Mouse (Mus musculus): ENCODE data around the gene Rsl24d1. TPM values are rescaled to one million over a fixed set of nuclear protein-coding genes. Genes with fewer than 3 reads are reported as not detected.

Rsl24d1 gene
- polyA plus RNA-seq, 1 experiment from 2014 or later = 121 TPM

DNA sequence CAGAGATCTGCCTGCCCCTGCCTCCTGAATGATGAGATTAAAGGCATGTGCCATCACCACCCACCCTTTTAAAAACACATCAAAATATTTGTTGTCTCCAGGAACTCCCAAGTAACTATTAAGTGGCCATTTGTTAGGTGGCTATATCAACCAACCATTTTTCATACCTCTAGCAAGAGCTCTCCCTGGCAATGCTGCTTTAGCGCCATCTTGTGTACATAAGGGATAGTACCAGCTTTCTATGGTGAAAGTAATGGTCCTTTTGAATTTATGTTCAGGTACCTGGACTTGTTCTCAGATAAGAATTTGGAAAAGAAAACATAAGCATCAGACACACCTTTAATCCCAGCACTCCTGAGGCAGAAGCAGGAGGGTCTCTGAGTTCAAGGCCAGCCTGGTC, 21.5 kb upstream of the Rsl24d1 start:
- Histone ChIP-seq H3K36me3 (ENCODE audit: control insufficient read depth, insufficient read depth, low read length) (no peaks in the 10 kb centered on the region), H3K9me3 (ENCODE audit: control insufficient read depth, low read length) (no peaks in the 10 kb centered on the region), H3K27me3 (ENCODE audit: control insufficient read depth, insufficient read depth, low read length) (no peaks in the 10 kb centered on the region), H3K9ac (replicated peaks; ENCODE audit: low read length) (no peak overlapping the region), H3K4me1 (ENCODE audit: control insufficient read depth, insufficient read depth, low read length) (no peaks in the 10 kb centered on the region), H3K4me3 (replicated peaks; ENCODE audit: low read depth, low read length) (no peak overlapping the region), H3K27ac (replicated peaks; ENCODE audit: low read depth, low read length) (no peak overlapping the region), H3K4me2 (ENCODE audit: low read length) (no peak overlapping the region)
- DNase-seq (peak; percentile 87), ATAC-seq (ENCODE audit: low FRiP score, low TSS enrichment) (no peak)
- 0% methylated on average over 1 of the region's 1 CpGs for WGBS

- H3K27me3 ChIP-seq (ENCODE audit: control insufficient read depth, insufficient read depth, low read length) = no peaks in the 10 kb centered on the region
- WGBS = 45% methylated on average over 17 of the region's 17 CpGs
- H3K9me3 ChIP-seq (ENCODE audit: control insufficient read depth, low read length) = no peaks in the 10 kb centered on the region
- ATAC-seq (ENCODE audit: low FRiP score, low TSS enrichment) = peak; percentile 48; the same call in 1 of the 2 replicates
- no peaks in the 10 kb centered on the region for H3K36me3 ChIP-seq (ENCODE audit: control insufficient read depth, insufficient read depth, low read length)
- no peak overlapping the region for H3K27ac ChIP-seq (replicated peaks; ENCODE audit: low read depth, low read length)
- H3K4me3 ChIP-seq (replicated peaks; ENCODE audit: low read depth, low read length) = no peak overlapping the region
- no peaks in the 10 kb centered on the region for H3K4me1 ChIP-seq (ENCODE audit: control insufficient read depth, insufficient read depth, low read length)
- peak; percentile 75 for DNase-seq
- peak overlapping the region; percentile 22; the same call in 1 of the 2 replicates for H3K4me2 ChIP-seq (ENCODE audit: low read length)
- H3K9ac ChIP-seq (replicated peaks; ENCODE audit: low read length) = no peak overlapping the region
These were observed 18.6 kb upstream of the Rsl24d1 start for GRCm38 (mm10) chr9:73094580-73094979.

GRCm38 (mm10) chr9:73097898-73098297, 15.3 kb upstream of the Rsl24d1 start:
- no peak for ATAC-seq (ENCODE audit: low FRiP score, low TSS enrichment)
- DNase-seq = no peak
- H3K4me1 ChIP-seq (ENCODE audit: control insufficient read depth, insufficient read depth, low read length) = no peaks in the 10 kb centered on the region
- H3K4me2 ChIP-seq (ENCODE audit: low read length) = no peak overlapping the region
- H3K9ac ChIP-seq (replicated peaks; ENCODE audit: low read length) = no peak overlapping the region
- H3K36me3 ChIP-seq (ENCODE audit: control insufficient read depth, insufficient read depth, low read length) = no peaks in the 10 kb centered on the region
- H3K27me3 ChIP-seq (ENCODE audit: control insufficient read depth, insufficient read depth, low read length) = peaks cover 11% of the 10 kb centered on the region; the same call in 1 of the 2 replicates
- WGBS = 80% methylated on average over 2 of the region's 2 CpGs
- no peak overlapping the region for H3K4me3 ChIP-seq (replicated peaks; ENCODE audit: low read depth, low read length)
- no peaks in the 10 kb centered on the region for H3K9me3 ChIP-seq (ENCODE audit: control insufficient read depth, low read length)
- H3K27ac ChIP-seq (replicated peaks; ENCODE audit: low read depth, low read length) = no peak overlapping the region

DNA sequence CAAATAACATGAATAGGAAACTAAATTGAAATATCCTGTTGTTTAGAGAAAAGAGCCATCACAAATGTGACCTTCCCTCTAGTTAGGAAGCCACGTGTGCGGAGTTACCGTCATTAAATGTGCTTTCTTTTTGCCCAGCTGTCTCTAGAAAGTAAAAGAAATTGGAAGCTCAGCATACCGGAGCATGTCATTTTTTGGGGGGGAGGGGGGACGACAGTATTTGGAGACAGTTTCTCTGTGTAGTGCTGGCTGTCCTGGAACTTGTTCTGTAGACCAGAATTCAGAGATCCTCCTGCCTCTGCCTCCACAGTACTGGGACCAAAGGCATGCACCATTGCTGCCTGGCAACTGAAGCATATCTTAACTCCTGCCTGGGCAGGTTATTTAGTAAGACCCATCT, 11.7 kb upstream of the Rsl24d1 start, which contains the start of gene Khdc3:
TSS of gene Khdc3 (plus strand) at position 301 of the 400 bp plus-strand sequence.
- Histone ChIP-seq H3K9me3 (ENCODE audit: control insufficient read depth, low read length) (no peaks in the 10 kb centered on the region), H3K4me2 (ENCODE audit: low read length) (no peak within 1 kb of the TSS), H3K36me3 (ENCODE audit: control insufficient read depth, insufficient read depth, low read length) (no peaks in the 10 kb centered on the region), H3K4me1 (ENCODE audit: control insufficient read depth, insufficient read depth, low read length) (peaks cover 5% of the 10 kb centered on the region; the same call in 1 of the 2 replicates), H3K27ac (replicated peaks; ENCODE audit: low read depth, low read length) (no peak within 1 kb of the TSS), H3K27me3 (ENCODE audit: control insufficient read depth, insufficient read depth, low read length) (peaks cover 12% of the 10 kb centered on the region; the same call in 1 of the 2 replicates), H3K4me3 (replicated peaks; ENCODE audit: low read depth, low read length) (no peak within 1 kb of the TSS), H3K9ac (replicated peaks; ENCODE audit: low read length) (no peak within 1 kb of the TSS)
- no peak for DNase-seq
- WGBS = 86% methylated on average over 5 of the region's 5 CpGs
- ATAC-seq (ENCODE audit: low FRiP score, low TSS enrichment) = no peak

DNA sequence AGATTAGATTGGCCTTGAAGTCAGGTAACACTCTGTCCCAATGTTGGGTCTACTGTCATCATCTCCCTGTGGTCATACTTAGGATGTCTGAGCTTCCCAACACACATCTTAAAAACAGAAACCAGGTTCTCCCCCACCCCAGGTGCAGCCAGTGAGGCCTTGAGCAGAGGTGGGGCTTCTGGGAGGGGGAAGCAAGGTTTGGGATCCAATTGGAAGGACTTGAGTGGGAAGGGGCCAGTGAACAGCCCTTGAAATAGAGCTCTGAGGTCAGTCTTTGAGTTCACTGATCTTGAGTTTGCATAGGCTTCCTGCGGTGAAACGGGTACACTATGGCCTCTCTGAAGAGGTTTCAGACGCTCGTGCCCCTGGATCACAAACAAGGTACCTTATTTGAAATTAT, 11.0 kb upstream of the Rsl24d1 start, which contains the start of gene Gm20509:
TSS of gene Gm20509 (plus strand) at position 290 of the 400 bp plus-strand sequence.
- no peaks in the 10 kb centered on the region for H3K9me3 ChIP-seq (ENCODE audit: control insufficient read depth, low read length)
- H3K27ac ChIP-seq (replicated peaks; ENCODE audit: low read depth, low read length) = no peak within 1 kb of the TSS
- no peaks in the 10 kb centered on the region for H3K36me3 ChIP-seq (ENCODE audit: control insufficient read depth, insufficient read depth, low read length)
- peak within 1 kb of the TSS; percentile 77 for H3K4me2 ChIP-seq (ENCODE audit: low read length)
- no peak for DNase-seq
- WGBS = 92% methylated on average over 4 of the region's 4 CpGs
- H3K4me3 ChIP-seq (replicated peaks; ENCODE audit: low read depth, low read length) = peak within 1 kb of the TSS; percentile 43
- peak within 1 kb of the TSS; percentile 52 for H3K9ac ChIP-seq (replicated peaks; ENCODE audit: low read length)
- no peak for ATAC-seq (ENCODE audit: low FRiP score, low TSS enrichment)
- H3K4me1 ChIP-seq (ENCODE audit: control insufficient read depth, insufficient read depth, low read length) = peaks cover 5% of the 10 kb centered on the region; the same call in 1 of the 2 replicates
- peaks cover 12% of the 10 kb centered on the region; the same call in 1 of the 2 replicates for H3K27me3 ChIP-seq (ENCODE audit: control insufficient read depth, insufficient read depth, low read length)

- WGBS = 5% methylated on average over 60 of the region's 60 CpGs
- no peaks in the 10 kb centered on the region for H3K36me3 ChIP-seq (ENCODE audit: control insufficient read depth, insufficient read depth, low read length)
- peak; percentile 20; the same call in 1 of the 2 replicates for ATAC-seq (ENCODE audit: low FRiP score, low TSS enrichment)
These were observed 9.9 kb upstream of the Rsl24d1 start for GRCm38 (mm10) chr9:73103159-73103879.

DNA sequence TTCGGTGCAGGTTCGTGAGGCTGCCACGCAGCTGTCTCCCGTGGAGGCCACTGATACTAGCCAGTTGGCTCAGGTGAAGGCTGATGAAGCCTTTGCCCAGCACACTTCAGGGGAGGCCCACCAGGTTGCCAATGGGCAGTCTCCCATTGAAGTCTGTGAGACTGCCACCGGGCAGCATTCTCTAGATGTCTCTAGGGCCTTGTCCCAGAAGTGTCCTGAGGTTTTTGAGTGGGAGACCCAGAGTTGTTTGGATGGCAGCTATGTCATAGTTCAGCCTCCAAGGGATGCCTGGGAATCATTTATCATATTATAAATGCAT, 9.4 kb upstream of the Rsl24d1 start:
- Histone ChIP-seq H3K4me1 (ENCODE audit: control insufficient read depth, insufficient read depth, low read length) (peaks cover 5% of the 10 kb centered on the region; the same call in 1 of the 2 replicates), H3K36me3 (ENCODE audit: control insufficient read depth, insufficient read depth, low read length) (no peaks in the 10 kb centered on the region), H3K9me3 (ENCODE audit: control insufficient read depth, low read length) (no peaks in the 10 kb centered on the region), H3K27me3 (ENCODE audit: control insufficient read depth, insufficient read depth, low read length) (peaks cover 12% of the 10 kb centered on the region; the same call in 1 of the 2 replicates), H3K4me2 (ENCODE audit: low read length) (peak overlapping the region; percentile 77), H3K4me3 (replicated peaks; ENCODE audit: low read depth, low read length) (peak overlapping the region; percentile 43), H3K27ac (replicated peaks; ENCODE audit: low read depth, low read length) (no peak overlapping the region), H3K9ac (replicated peaks; ENCODE audit: low read length) (peak overlapping the region; percentile 52)
- no peak for DNase-seq
- ATAC-seq (ENCODE audit: low FRiP score, low TSS enrichment) = no peak
- 41% methylated on average over 5 of the region's 5 CpGs for WGBS

More at GRCm38 (mm10) chr9:73103159-73103879, 9.9 kb upstream of the Rsl24d1 start:
- H3K9ac ChIP-seq (replicated peaks; ENCODE audit: low read length) = peak overlapping the region; percentile 52
- H3K27ac ChIP-seq (replicated peaks; ENCODE audit: low read depth, low read length) = no peak overlapping the region
- peak overlapping the region; percentile 77 for H3K4me2 ChIP-seq (ENCODE audit: low read length)
- no peaks in the 10 kb centered on the region for H3K9me3 ChIP-seq (ENCODE audit: control insufficient read depth, low read length)
- peaks cover 12% of the 10 kb centered on the region; the same call in 1 of the 2 replicates for H3K27me3 ChIP-seq (ENCODE audit: control insufficient read depth, insufficient read depth, low read length)
- peak overlapping the region; percentile 43 for H3K4me3 ChIP-seq (replicated peaks; ENCODE audit: low read depth, low read length)
- peak; percentile 50 for DNase-seq
- peaks cover 5% of the 10 kb centered on the region; the same call in 1 of the 2 replicates for H3K4me1 ChIP-seq (ENCODE audit: control insufficient read depth, insufficient read depth, low read length)

- Histone ChIP-seq H3K9me3 (ENCODE audit: control insufficient read depth, low read length) (no peaks in the 10 kb centered on the region), H3K27me3 (ENCODE audit: control insufficient read depth, insufficient read depth, low read length) (peaks cover 12% of the 10 kb centered on the region; the same call in 1 of the 2 replicates)
These were observed 8.1 kb upstream of the Rsl24d1 start for GRCm38 (mm10) chr9:73105141-73105540.

More at GRCm38 (mm10) chr9:73105141-73105540, 8.1 kb upstream of the Rsl24d1 start:
- no peak for DNase-seq
- H3K4me3 ChIP-seq (replicated peaks; ENCODE audit: low read depth, low read length) = no peak overlapping the region
- no peaks in the 10 kb centered on the region for H3K36me3 ChIP-seq (ENCODE audit: control insufficient read depth, insufficient read depth, low read length)
- no peak for ATAC-seq (ENCODE audit: low FRiP score, low TSS enrichment)
- no peak overlapping the region for H3K27ac ChIP-seq (replicated peaks; ENCODE audit: low read depth, low read length)
- 62% methylated on average over 1 of the region's 1 CpGs for WGBS
- no peak overlapping the region for H3K4me2 ChIP-seq (ENCODE audit: low read length)
- peaks cover 5% of the 10 kb centered on the region; the same call in 1 of the 2 replicates for H3K4me1 ChIP-seq (ENCODE audit: control insufficient read depth, insufficient read depth, low read length)
- H3K9ac ChIP-seq (replicated peaks; ENCODE audit: low read length) = no peak overlapping the region
